Mouse (Mus musculus) heart, adult 18-20 months (tissue): Measurements from ENCODE around the gene Gm28053. TPM values are rescaled to one million over a fixed set of nuclear protein-coding genes. Genes with fewer than 3 reads are reported as not detected.
A peak's percentile ranks its signal among the peaks of the same experiment; 100 is the strongest.

Experiments
- DNase-seq, 2 experiments: peaks; one replicate each; pipeline ENCODE4 v3.0.0; 2021 to 2022; ENCODE audit warnings: mixed read lengths in 1 of 2
- total RNA-seq, 2 experiments: library from RNA; stranded (reverse); gene quantifications; 2 replicates each; pipeline ENCODE4 v1.2.3; 2021

Gene Gm28053
- total RNA-seq, 2 experiments from 2014 or later, result 3.8 to 4.0 TPM

DNA sequence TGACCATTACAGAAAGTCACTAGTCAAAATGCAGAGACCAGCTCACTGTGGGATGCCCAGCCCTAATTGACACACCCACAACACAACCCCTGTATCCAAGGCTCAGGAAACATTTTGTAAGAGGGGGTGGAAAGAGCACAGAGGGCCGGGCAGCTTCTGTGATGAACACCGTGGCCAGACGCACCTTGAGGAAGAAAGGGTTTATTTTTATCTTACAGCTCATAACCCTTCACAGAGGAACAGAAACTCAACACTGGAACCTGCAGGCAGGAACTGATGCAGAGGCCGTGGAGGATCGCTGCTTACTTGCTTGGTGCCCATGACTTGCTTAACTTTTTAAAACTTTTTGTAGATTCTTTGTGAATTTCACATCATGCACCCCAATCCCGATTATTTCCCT lies 25.4 kb upstream of the Gm28053 start:
- DNase-seq, result no peak

- no peak for DNase-seq
Observed at GRCm38 (mm10) chr6:48696830-48697554, 21.4 kb upstream of the Gm28053 start.

DNA sequence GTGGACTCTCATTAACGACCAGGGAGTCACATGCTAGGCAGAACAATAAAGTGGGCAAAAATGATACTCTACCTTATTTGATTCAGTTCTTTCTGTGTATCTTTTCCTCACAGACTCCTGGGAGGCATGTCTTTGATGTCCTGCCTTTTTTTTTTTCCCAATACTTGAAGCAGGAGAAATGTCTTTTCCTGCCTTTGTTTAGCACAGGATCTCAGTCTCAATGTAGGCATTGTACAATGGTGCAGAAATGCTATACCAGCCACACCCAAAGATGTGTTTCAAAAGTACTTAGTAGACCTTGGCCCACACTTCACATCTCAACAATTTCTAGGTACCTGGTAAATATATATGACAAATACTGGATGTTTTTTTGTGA lies 20.9 kb upstream of the Gm28053 start:
- no peak for DNase-seq

DNA sequence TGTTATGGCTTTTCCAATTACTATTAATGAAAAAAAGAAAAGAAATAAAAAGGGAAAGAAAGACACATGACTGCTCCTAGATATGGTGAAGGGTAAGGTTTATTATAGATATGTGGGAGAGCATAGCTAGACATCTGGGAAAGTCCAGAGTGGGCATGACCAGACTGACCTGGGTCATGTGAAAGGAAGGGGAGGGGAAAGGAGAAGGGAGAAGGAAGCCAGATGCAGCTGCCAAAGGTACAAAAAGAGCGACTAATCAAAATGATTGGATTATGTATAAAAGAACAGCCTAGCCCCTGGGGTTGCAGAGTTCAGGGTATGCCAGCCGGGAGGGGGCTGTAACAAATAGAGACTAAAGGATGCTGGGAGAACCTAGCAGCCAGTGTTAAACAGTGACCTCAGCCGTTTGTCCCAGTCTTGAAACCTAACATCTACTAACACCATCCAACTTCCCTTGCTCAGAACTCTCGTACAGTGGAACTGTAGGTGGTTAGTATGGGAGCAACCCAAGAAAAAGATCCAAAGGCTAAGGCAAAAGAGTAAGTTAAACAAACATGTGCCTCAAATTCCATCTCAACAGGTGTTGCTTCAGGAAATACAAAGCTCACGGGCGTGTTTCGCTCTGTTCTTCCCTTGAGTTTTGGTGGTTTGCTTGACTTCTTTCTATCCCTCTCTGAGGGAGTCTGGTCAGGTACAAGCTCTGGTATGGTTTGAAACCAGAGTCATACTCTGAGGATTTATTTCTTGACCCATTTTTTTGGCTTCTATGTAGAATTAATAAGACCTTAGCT lies 20.1 kb upstream of the Gm28053 start:
- no peak for DNase-seq

GRCm38 (mm10) chr6:48698888-48699287 lies 19.5 kb upstream of the Gm28053 start:
- DNase-seq, result no peak

GRCm38 (mm10) chr6:48700251-48701075 lies 17.9 kb upstream of the Gm28053 start:
- DNase-seq, result peak in 1 of 2 experiments; percentile 86

DNA sequence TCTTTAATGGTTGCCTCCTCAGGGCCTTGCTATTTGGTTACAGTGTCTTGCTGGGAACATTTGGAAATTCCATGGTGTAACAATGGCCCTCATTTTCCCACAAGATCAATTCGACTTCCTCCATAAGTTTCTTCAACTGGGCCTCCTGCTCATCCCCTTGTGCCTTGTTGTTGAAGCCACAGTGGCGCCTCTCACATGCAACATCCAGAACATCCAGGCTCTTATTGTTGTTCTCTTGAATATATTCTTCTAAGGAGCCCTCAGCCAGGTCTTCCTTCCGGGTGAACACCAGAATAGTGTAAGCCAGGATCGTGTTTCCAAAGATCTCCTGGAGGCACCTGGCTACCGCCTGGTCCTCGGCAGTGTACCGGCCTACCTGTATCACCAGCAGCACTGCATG lies 16.3 kb upstream of the Gm28053 start:
- DNase-seq, result no peak

DNA sequence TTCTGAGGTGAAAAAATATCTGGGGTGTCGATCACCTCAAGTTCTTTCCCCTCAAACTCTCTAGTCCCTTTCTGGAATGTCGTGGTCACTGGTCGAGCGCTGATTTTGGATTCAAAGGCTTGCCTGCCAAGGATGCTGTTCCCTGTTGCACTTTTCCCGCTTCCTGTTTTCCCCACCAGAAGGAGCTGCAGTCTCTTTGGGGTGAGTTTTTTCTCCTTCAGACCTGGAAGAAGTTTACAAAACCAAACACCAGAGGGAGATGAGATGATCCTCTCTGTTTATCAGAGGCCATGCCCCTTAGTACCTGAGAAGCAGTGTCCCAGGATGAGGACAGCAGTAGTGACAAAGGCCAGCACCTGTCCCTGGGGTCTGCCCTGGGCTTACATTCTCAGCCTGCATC lies 15.8 kb upstream of the Gm28053 start:
- no peak for DNase-seq

DNA sequence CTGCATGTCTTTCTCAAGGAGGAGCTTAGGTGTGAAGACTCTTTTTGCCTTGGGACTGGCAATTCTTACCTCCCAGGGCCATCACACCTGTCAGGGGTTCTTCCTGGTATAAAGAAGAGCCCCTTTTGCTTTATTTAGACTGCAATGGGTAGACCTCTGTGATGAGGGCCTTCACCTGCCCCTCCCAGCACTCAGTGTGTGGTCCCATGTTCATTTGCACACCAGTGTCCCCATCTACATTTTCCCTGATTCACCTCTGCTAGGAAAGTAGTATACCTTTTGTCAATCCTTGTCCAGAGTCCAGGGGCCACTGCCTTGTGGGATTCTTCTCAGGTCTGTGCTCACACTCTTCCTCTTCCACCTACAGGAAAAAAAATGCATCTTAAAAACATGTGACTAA lies 14.3 kb upstream of the Gm28053 start:
- DNase-seq, result no peak

DNA sequence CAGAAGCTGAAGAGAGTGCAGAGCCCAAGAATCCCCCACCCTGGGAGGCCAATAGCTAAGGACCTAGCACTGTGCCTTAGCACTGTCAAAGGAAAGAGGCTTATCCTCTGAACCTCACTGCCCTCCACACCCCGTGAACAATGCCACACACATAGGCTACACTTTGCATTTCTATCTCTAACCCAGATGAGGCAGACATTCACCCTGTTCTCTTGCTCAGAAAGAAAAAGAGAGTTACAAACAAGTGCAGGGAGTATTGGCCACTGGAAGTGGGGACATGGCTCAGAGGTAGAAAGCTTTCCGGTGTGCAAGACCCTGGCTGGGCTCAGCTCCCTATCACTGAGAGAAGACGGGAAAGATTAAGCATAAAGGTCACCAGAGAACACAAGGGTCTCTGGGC lies 12.3 kb upstream of the Gm28053 start:
- no peak for DNase-seq

- DNase-seq, result no peak
Observed at GRCm38 (mm10) chr6:48720326-48720725, 1.9 kb downstream of the Gm28053 start.

DNA sequence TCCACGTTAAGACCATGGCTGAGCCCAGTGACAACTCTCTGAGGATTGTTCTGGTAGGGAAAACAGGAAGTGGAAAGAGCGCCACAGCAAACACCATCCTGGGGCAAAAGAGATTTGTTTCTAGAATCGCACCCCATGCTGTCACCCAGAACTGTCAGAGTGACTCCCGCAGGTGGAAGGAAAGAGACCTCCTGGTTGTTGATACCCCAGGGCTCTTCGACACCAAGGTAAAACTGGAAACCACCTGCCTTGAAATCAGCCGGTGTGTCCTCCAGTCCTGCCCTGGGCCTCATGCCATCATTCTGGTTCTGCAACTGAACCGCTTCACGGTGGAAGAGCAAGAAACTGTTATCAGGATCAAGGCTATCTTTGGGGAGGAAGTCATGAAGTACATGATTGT lies 5.1 kb downstream of the Gm28053 start:
- DNase-seq, result no peak

- peak; percentile 75 to 90 for DNase-seq
Observed at GRCm38 (mm10) chr6:48725476-48725875, 7.1 kb downstream of the Gm28053 start.

DNA sequence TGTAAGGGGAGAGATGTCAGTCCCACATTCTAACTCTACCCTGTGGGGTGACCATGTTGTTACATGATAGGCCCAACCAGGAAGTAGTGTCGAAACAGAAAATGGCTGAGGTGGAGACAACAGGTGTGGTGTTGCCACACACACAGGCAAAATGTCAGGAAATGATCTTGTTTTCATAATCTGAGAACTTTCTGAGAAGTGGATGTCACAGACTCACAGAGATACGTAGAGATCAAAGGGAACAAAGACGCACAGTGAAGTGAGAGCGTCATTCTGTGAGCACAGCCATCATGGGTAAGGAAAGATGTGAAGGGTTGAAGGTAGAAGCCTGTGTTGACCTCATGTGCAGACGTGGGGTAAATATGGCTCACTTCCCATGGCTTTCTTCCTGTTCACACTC lies 9.4 kb downstream of the Gm28053 start:
- no peak for DNase-seq

GRCm38 (mm10) chr6:48732864-48733304 lies 14.5 kb downstream of the Gm28053 start:
- peak in 1 of 2 experiments; percentile 43 for DNase-seq

DNA sequence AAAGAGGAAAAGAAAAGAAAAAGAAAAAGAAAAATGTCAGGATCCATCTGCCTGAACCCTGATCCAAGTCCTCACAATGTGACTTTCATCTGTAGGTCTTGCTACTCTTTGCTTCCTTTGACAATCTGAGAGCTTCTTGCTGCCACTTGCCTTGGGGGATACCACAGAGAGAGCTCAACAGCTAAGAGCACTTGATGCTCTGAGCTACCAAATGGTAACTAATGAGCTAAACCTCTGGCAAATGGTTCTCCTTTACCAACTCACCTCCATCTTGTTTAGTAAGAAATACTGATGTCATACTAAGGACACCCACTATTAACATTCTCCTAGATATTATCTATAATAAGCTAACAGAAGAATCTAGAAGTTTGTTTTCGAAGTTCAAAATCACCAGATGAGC lies 15.3 kb downstream of the Gm28053 start:
- no peak for DNase-seq

DNA sequence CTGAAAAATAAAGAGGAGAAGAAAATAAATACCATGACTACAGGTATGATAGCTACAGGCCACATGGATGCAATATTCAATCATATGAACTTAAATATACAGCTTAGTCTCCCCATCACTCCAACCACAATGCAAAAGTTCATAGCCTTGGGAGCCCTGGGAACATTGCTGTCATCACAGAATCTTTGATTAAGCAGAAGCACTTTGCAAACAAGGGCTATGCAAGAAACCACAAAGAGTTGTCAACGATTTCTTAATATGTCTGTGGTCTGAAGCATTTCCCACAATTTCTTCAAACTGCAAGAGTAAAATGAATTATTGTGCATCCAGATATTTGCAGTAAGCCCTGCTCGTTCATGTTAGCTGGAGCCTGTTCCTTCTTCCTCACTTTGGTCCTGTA lies 18.6 kb downstream of the Gm28053 start:
- no peak for DNase-seq

- peak; percentile 37 to 46 for DNase-seq
Observed at GRCm38 (mm10) chr6:48737688-48738087, 19.3 kb downstream of the Gm28053 start.

GRCm38 (mm10) chr6:48738961-48739779 lies 20.8 kb downstream of the Gm28053 start, which contains the start of gene Gimap1:
Gimap1 (plus strand) TSS chr6:48739054.
- DNase-seq, result peak; percentile 65 to 81

GRCm38 (mm10) chr6:48739780-48740055 lies 21.3 kb downstream of the Gm28053 start:
- DNase-seq, result no peak

DNA sequence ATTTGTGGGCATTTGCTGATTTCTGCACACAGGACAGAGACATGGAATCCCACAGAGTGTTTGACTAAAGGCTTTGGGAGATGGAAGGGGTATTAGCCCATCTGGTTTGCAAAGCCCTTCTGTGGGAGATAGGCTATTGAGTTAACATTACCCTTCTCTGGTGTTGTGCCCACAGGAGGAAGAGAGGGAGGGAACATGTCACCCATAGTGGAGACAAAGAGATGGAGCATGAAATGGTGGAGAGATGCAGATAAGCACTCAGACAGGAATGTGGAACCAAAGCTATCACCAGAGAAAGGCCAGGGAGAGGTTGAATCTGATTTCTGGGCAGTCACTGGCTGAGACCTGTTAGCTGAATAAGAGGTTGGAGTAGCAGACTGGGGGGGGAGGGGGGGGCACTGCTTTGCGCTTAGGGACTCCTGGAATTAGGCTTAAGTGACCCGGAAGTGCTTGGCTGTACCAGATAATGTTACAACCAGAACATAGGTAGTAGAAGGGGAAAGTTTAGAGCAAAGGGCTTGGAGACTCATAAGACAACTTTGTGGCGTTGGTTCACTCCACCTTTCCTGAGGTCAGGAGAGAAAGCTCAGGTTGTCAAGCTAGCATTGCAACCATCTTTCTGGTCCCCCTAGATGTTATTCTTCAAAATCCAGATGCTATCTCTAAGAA lies 22.2 kb downstream of the Gm28053 start:
- no peak for DNase-seq
